Mouse (Mus musculus): ENCODE results near the gene Gm37240.

- TF ChIP-seq CTCF (IDR thresholded peaks at IDR 0.05; ENCODE audit: borderline replicate concordance, insufficient read depth, low read length) (no peak), POLR2A (IDR thresholded peaks at IDR 0.05; ENCODE audit: low read depth, low read length) (no peak)
These were observed 761.8 kb downstream of the Gm37240 start for GRCm38 (mm10) chr3:85125471-85125870.
